23 mouse cellular contexts compared by ENCODE assay signal in genomic region chr9:48053580-48053979, GRCm38 (mm10).
DNase-seq lines count a peak whose midpoint lies in the region; ATAC-seq and TF ChIP-seq lines count a peak whose summit lies in the region.
"Had no signal": no experiment of that assay in that cellular context is flagged by ENCODE, and none has a peak within 500 bp of the region (broad histone marks: within the 10 kb centered on the region; RNA-seq: fewer than 3 reads in every experiment).

No protein-coding gene starts in this region.

- H3K4me1 ChIP-seq in kidney, postnatal 0 days (replicated peaks; ENCODE audit: insufficient read depth, low read length) = peaks cover 6% of the 10 kb centered on the region; the same call in 1 of the 2 replicates
- H3K4me1 ChIP-seq: megakaryocyte, embryonic 14.5 days had no signal

- H3K27ac ChIP-seq in kidney, postnatal 0 days = no peak overlapping the region
- H3K27ac ChIP-seq: embryonic facial prominence, embryonic 12.5 days; heart, embryonic 10.5 days; hindbrain, embryonic 12.5 days; layer of hippocampus, adult 2 months; neural tube, embryonic 15.5 days had no signal

- no peak overlapping the region for H3K4me2 ChIP-seq in kidney, postnatal 0 days (ENCODE audit: low read length)
- H3K4me2 ChIP-seq: embryonic facial prominence, embryonic 12.5 days; hindbrain, embryonic 12.5 days; neural tube, embryonic 15.5 days had no signal

- no peak for TF ChIP-seq CTCF in kidney, postnatal 0 days (IDR thresholded peaks at IDR 0.05; ENCODE audit: low read depth)

- peak; percentile 27 for DNase-seq in adrenal gland, postnatal 14 days
- no peak for DNase-seq in adrenal gland, adult 8-10 months
- peak; percentile 5 for DNase-seq in kidney, adult 18-20 months
- peak; percentile 66 for DNase-seq in kidney, postnatal 0 days (ENCODE audit: low spot score)
- DNase-seq in yolk sac, embryonic 10.5 days (ENCODE audit: low spot score) = peak; percentile 9
- DNase-seq in cerebellum, adult 9-11 months = no peak
- DNase-seq: cerebellum, adult 8-10 months; gastrocnemius, postnatal 25 days; layer of hippocampus, postnatal 36 days; liver; lung, postnatal 14 days; midbrain, embryonic 14.5 days; right cerebral cortex, postnatal 14 days; spleen, adult 18-20 months; thymus, postnatal 36 days had no signal

- H3K4me3 ChIP-seq in kidney, postnatal 0 days (replicated peaks; ENCODE audit: low read depth, low read length) = no peak overlapping the region
- H3K4me3 ChIP-seq: embryonic facial prominence, embryonic 12.5 days; heart, embryonic 10.5 days; hindbrain, embryonic 12.5 days; layer of hippocampus, adult 2 months; megakaryocyte, embryonic 14.5 days; neural tube, embryonic 15.5 days had no signal

- no peak overlapping the region for H3K9ac ChIP-seq in kidney, postnatal 0 days (ENCODE audit: low read depth, low read length)
- H3K9ac ChIP-seq: embryonic facial prominence, embryonic 12.5 days; hindbrain, embryonic 12.5 days; neural tube, embryonic 15.5 days had no signal

- 27% methylated on average over 4 of the region's 4 CpGs for WGBS in kidney, postnatal 0 days

- no peaks in the 10 kb centered on the region for H3K27me3 ChIP-seq in kidney, postnatal 0 days (ENCODE audit: insufficient read depth, low read length)
- H3K27me3 ChIP-seq: embryonic facial prominence, embryonic 12.5 days; hindbrain, embryonic 12.5 days; megakaryocyte, embryonic 14.5 days; neural tube, embryonic 15.5 days had no signal

- no peaks in the 10 kb centered on the region for H3K9me3 ChIP-seq in kidney, postnatal 0 days (replicated peaks; ENCODE audit: low read length)
- H3K9me3 ChIP-seq: embryonic facial prominence, embryonic 12.5 days; heart, embryonic 10.5 days; hindbrain, embryonic 12.5 days; neural tube, embryonic 15.5 days had no signal

- 0 out of 2 replicates have a peak, but pooled peaks have one; percentile 43 for ATAC-seq in kidney, postnatal 0 days (replicated peaks; ENCODE audit: low FRiP score, low read depth)
- no peak for ATAC-seq in erythroid progenitor cell, adult 5-6 weeks (replicated peaks; ENCODE audit: low FRiP score, poor library complexity, severe bottlenecking)
- ATAC-seq: forebrain, embryonic 16.5 days had no signal

- no peaks in the 10 kb centered on the region for H3K36me3 ChIP-seq in kidney, postnatal 0 days (ENCODE audit: insufficient read depth, low read length)
- H3K36me3 ChIP-seq: embryonic facial prominence, embryonic 12.5 days; heart, embryonic 10.5 days; hindbrain, embryonic 12.5 days; neural tube, embryonic 15.5 days had no signal

Comparison
In these comparisons a context has a peak if more than half of its experiments do, and no peak if none do; other contexts are left out.
1. DNase-seq: peak in adrenal gland, postnatal 14 days (single experiment), kidney, adult 18-20 months (single experiment), kidney, postnatal 0 days (single experiment) and yolk sac, embryonic 10.5 days (single experiment); none in adrenal gland, adult 8-10 months (single experiment) and cerebellum, adult 9-11 months (single experiment).